Mouse (Mus musculus) limb, embryonic 14.5 days (tissue): ENCODE measurements around the gene Pecam1. TPM values are rescaled to one million over a fixed set of nuclear protein-coding genes. Genes with fewer than 3 reads are reported as not detected.
"Not testable (repeated sequence)": the region's sequence is repeated elsewhere in the genome, so short reads cannot be mapped to it uniquely, and the experiment has no call there.

Source experiments
- ATAC-seq: fragments of 200-750 bp; cut with Nextera tagmentation; 2 replicates; pipeline ENCODE4 v1.8.0; 2017; ENCODE audit warnings: low read depth, moderate number of reproducible peaks, moderate TSS enrichment; ENCODE audit not compliant: low FRiP score
- DNase-seq: peaks from one replicate; pipeline ENCODE4 v3.0.0-alpha.2; 2015; ENCODE audit warnings: low spot score
- H3K27ac ChIP-seq: fragments of 300-500 bp; sonication (generic); replicated peaks from 2 replicates; pipeline ENCODE4 v1.5.1; 2014; ENCODE audit warnings: low read depth, mild to moderate bottlenecking, low read length, moderate library complexity, mixed read lengths
- H3K27me3 ChIP-seq: fragments of 300-500 bp; sonication (generic); 2 replicates; pipeline ENCODE4 v1.6.1; 2014; ENCODE audit warnings: low read length, mixed read lengths; ENCODE audit not compliant: control insufficient read depth, insufficient read depth
- H3K36me3 ChIP-seq: fragments of 300-500 bp; sonication (generic); 2 replicates; pipeline ENCODE4 v1.6.1; 2014; ENCODE audit warnings: mild to moderate bottlenecking, low read length, moderate library complexity, mixed read lengths; ENCODE audit not compliant: control insufficient read depth, insufficient read depth
- H3K4me1 ChIP-seq: fragments of 300-500 bp; sonication (generic); 2 replicates; pipeline ENCODE4 v1.6.1; 2014; ENCODE audit warnings: antibody characterized with exemption, low read length, mixed read lengths; ENCODE audit not compliant: control insufficient read depth, insufficient read depth
- H3K4me2 ChIP-seq: fragments of 300-500 bp; sonication (generic); replicated peaks from 2 replicates; pipeline ENCODE4 v1.6.1; 2014; ENCODE audit warnings: low read depth, mild to moderate bottlenecking, low read length, moderate library complexity; ENCODE audit not compliant: severe bottlenecking
- H3K4me3 ChIP-seq: fragments of 300-500 bp; sonication (generic); replicated peaks from 2 replicates; pipeline ENCODE4 v1.5.1; 2014; ENCODE audit warnings: low read length
- H3K9ac ChIP-seq: fragments of 300-500 bp; sonication (generic); 2 replicates; pipeline ENCODE4 v1.6.1; 2014; ENCODE audit warnings: mild to moderate bottlenecking, low read depth, low read length, moderate library complexity; ENCODE audit not compliant: severe bottlenecking
- H3K9me3 ChIP-seq: fragments of 300-500 bp; sonication (generic); 2 replicates; pipeline ENCODE4 v1.6.1; 2016; ENCODE audit warnings: low read length; ENCODE audit not compliant: control insufficient read depth
- POLR2A ChIP-seq: fragments of 200-500 bp; IDR thresholded peaks from 2 replicates; pipeline ENCODE4 v1.8.0; 2012; ENCODE audit warnings: inconsistent platforms, mild to moderate bottlenecking, moderate library complexity, borderline replicate concordance; ENCODE audit not compliant: insufficient read depth, insufficient read length; ENCODE audit errors: extremely low read depth
- WGBS: fragments of 180-500 bp; shearing (Covaris S2); extraction: QIAGEN DNeasy Blood & Tissue Kit; methylation state at CpG from one replicate; pipeline ENCODE4 v1.1.7; 2014; 5-methylcytosine and 5-hydroxymethylcytosine counted together
- polyA plus RNA-seq, 2 experiments: library from polyadenylated mRNA; depleted of rRNA in 1 of 2; stranded (reverse) in 1 of 2; unstranded in 1 of 2; fragments of >200 nt; fragmentation: Nextera tagmentation in 1 of 2; extraction: Ambion mirVana in 1 of 2; gene quantifications; 2 replicates each; pipeline versions ENCODE4 v1.2.1 to v1.2.3; 2012 to 2014

Gene Pecam1
- polyA plus RNA-seq, 2 experiments: 39.0 to 44.2 TPM

DNA sequence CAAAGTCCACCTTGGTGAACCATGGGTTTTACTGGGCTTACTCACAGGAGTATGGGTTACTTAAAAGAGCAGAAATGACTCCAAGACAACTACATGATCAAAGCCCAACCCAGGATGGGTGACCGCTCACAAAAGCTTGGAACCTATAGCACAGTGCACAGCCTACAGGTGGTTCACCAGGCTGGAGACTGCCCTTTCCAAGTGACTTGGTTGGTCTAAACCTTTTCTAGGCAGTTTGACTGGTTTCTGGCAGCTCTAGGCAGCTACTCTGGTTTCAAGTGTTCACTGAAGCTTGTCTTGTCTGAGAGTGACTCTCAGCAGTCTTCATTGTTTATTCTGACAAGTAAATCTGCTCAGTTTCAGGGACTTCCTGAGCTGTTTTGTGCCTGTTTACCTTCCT lies 20.8 kb downstream of the Pecam1 start:
- WGBS: 89% methylated on average over 1 of the region's 1 CpGs
- no peak for TF ChIP-seq POLR2A

DNA sequence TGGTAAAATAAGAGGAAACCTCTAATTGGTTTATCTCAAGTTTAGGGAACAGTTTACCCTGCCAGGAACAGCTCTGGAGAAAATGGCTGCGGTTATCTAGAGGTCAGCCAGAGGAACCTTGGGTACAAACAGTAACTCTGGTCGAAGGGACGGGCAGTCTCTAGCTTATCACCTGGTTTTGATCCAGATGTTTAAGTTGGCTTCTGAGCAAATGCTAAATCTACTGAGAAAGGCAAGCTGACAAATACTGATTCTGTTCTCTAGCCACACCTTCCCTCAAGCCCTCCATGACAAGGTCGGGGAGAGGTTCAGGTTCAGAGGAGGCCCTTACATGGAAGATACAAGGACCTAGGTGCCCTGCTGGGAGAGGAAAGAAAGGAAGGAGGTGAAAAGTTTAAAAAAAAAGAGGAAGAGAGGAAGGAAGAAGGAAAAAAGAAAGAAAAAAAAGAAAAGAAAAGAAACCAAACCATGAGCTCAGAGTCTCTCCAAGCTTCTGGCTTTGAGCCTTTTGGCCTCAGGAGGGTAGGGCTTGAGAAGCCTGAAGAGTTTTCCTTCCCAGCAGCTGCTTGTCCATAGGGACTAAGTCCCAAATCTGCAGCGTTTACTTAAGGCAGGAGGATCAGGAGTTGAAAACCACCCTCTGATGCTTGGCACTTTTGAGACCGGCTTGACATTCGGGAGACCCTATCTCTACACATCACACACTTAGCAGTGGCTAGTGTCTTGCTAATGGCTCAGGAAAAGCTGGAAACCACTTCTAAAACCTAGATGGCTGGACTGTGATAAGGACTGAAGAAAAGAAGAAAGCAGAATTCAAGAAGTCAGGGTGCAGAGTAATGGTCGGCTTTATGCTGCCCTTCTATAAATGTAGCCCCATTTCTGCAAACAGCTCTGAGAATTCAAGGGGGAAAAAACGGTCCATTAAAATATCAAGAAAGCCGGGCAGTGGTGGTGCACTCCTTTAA lies 21.7 kb downstream of the Pecam1 start:
- WGBS: 65% methylated on average over 10 of the region's 10 CpGs
- DNase-seq: no peak
- Histone ChIP-seq H3K9me3 (no peaks in the 10 kb centered on the region), H3K4me2 (no peak overlapping the region), H3K36me3 (no peaks in the 10 kb centered on the region), H3K27me3 (no peaks in the 10 kb centered on the region), H3K9ac (no peak overlapping the region), H3K4me1 (peaks cover 5% of the 10 kb centered on the region; the same call in 1 of the 2 replicates), H3K4me3 (no peak overlapping the region), H3K27ac (no peak overlapping the region)
- TF ChIP-seq POLR2A: no peak
- no peak for ATAC-seq

More for the DNA sequence above, 20.8 kb downstream of the Pecam1 start:
- Histone ChIP-seq H3K27me3 (no peaks in the 10 kb centered on the region), H3K9ac (no peak overlapping the region), H3K4me3 (no peak overlapping the region), H3K36me3 (no peaks in the 10 kb centered on the region), H3K4me2 (no peak overlapping the region), H3K27ac (no peak overlapping the region), H3K4me1 (peaks cover 5% of the 10 kb centered on the region; the same call in 1 of the 2 replicates), H3K9me3 (no peaks in the 10 kb centered on the region)
- no peak for DNase-seq
- no peak for ATAC-seq

DNA sequence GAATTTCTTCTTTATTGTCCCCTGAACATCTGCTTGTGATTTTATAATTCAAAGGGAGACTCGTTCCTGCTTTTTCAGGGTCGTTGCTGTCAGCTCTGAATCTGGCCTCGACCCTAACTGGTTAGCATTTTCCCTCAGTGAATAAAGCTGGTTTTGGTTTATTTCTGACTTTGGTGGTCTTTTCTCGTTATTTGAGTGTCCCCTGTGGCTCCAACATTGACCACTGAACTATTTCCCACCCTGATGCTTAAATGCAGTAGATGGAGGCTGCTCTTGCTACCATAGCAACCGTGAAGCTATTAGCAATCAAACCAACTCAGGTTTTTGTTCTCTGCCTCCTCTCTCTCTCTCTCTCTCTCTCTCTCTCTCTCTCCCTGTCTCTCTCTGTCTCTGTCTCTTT lies 22.5 kb downstream of the Pecam1 start:
- TF ChIP-seq POLR2A: no peak
- 16% methylated on average over 5 of the region's 5 CpGs for WGBS
- H3K4me1 ChIP-seq: peaks cover 5% of the 10 kb centered on the region; the same call in 1 of the 2 replicates
- H3K4me3 ChIP-seq: no peak overlapping the region
- no peaks in the 10 kb centered on the region for H3K36me3 ChIP-seq
- no peaks in the 10 kb centered on the region for H3K9me3 ChIP-seq
- H3K27ac ChIP-seq: no peak overlapping the region
- DNase-seq (no peak), ATAC-seq (no peak; the same call in 1 of the 2 replicates)
- H3K4me2 ChIP-seq: no peak overlapping the region
- no peaks in the 10 kb centered on the region for H3K27me3 ChIP-seq
- H3K9ac ChIP-seq: no peak overlapping the region

DNA sequence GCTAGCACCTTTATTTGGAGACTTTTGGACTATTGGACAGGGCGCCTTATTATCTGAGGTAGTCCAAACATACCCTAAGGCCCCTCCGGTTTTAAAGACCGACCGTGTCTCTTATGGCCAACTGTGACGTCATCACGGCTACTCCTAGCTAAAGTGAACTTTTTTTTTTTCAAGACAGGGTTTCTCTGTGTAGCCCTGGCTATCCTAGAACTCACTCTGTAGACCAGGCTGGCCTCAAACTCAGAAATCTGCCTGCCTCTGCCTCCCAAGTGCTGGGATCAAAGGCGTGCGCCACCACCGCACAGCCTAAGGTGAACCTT lies 25.6 kb downstream of the Pecam1 start:
- not testable (repeated sequence) for H3K27me3 ChIP-seq, H3K4me1 ChIP-seq, ATAC-seq, H3K9ac ChIP-seq, DNase-seq, H3K27ac ChIP-seq, H3K4me2 ChIP-seq, H3K4me3 ChIP-seq, H3K36me3 ChIP-seq, H3K9me3 ChIP-seq
- 86% methylated on average over 9 of the region's 9 CpGs for WGBS

DNA sequence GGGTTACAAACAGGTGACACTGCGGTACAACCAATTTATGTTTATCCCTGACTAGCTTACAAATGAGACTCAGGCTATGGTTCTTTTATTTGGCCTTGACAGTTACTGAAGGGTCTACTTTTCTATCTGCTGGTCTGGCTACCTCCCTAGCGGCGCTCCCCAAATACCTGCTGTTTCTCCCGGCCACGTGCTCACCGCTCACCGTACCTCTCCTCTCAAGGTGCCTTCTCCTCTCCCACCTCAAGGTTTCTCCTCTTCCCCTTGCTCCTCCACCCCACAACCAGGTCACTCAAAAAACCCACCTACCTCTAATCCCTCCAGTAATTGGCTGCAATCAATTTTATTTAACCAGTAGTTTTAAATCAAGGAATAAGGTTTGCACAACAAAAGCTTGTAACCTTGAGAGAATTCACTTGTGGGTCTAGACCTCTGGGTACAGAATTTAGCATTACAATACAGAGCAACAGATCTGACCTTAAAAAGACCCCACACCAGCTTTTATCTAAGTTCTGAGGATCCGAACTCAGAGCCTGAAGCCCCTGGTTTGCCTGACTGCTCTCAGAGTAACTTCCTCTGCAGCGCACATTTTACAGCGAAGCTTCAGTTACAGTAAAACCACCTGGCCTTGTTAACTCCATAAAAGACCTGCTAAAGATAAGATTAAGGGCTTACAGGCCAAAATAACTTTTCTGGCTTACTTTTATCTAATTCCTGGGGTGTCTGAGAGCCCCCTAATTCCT lies 26.1 kb downstream of the Pecam1 start:
- 82% methylated on average over 10 of the region's 10 CpGs for WGBS
- ATAC-seq: no peak
- Histone ChIP-seq H3K4me3 (no peak overlapping the region), H3K36me3 (no peaks in the 10 kb centered on the region), H3K9ac (no peak overlapping the region), H3K4me2 (no peak overlapping the region), H3K27ac (no peak overlapping the region), H3K4me1 (peaks cover 5% of the 10 kb centered on the region; the same call in 1 of the 2 replicates), H3K27me3 (no peaks in the 10 kb centered on the region), H3K9me3 (no peaks in the 10 kb centered on the region)
- no peak for DNase-seq
- no peak for TF ChIP-seq POLR2A
